Mouse (Mus musculus): ENCODE measurements at regions not wholly inside any gene's neighbourhood (a gene's known extent, or its start where the extent isn't known, plus 50 kb on each side); places are given as distances from the start of the nearest gene placed in this dataset.

- ATAC-seq (ENCODE audit: extremely low read depth, insufficient number of reproducible peaks, low FRiP score, poor library complexity, severe bottlenecking) (no peak), DNase-seq (ENCODE audit: low spot score) (no peak)
- 0 out of 2 replicates have a peak, but pooled peaks cover 4% of the 10 kb centered on the region for H3K4me1 ChIP-seq (ENCODE audit: insufficient read depth, low read depth, low read length)
- TF ChIP-seq POLR2AphosphoS5 (IDR thresholded peaks at IDR 0.05; ENCODE audit: insufficient replicate concordance, low read depth, low read length) (no peak), GATA2 (IDR thresholded peaks at IDR 0.05; ENCODE audit: borderline replicate concordance, low read depth, low read length) (no peak), GATA1 (IDR thresholded peaks at IDR 0.05; ENCODE audit: borderline replicate concordance, low read length) (no peak), TAL1 (conservative IDR thresholded peaks at IDR 0.05; ENCODE audit: low read depth, low read length) (no peak), CTCF (IDR thresholded peaks at IDR 0.05; ENCODE audit: low read depth, low read length) (no peak)
- no peaks in the 10 kb centered on the region for H3K9me3 ChIP-seq (replicated peaks)
- no peaks in the 10 kb centered on the region for H3K27me3 ChIP-seq (ENCODE audit: insufficient read depth, low read length)
- H3K4me3 ChIP-seq (ENCODE audit: low read depth, low read length) = no peak overlapping the region
- H3K36me3 ChIP-seq (replicated peaks) = no peaks in the 10 kb centered on the region
Measured at GRCm38 (mm10) chr15:16566155-16566732, 162.3 kb upstream of the Cdh9 start.

- H3K27me3 ChIP-seq (ENCODE audit: insufficient read depth, low read length) = no peaks in the 10 kb centered on the region
- H3K4me3 ChIP-seq (ENCODE audit: low read depth, low read length) = no peak overlapping the region
- 0 out of 2 replicates have a peak, but pooled peaks cover 4% of the 10 kb centered on the region for H3K4me1 ChIP-seq (ENCODE audit: insufficient read depth, low read depth, low read length)
- H3K36me3 ChIP-seq (replicated peaks) = no peaks in the 10 kb centered on the region
- TF ChIP-seq GATA1 (IDR thresholded peaks at IDR 0.05; ENCODE audit: borderline replicate concordance, low read length) (no peak), POLR2AphosphoS5 (IDR thresholded peaks at IDR 0.05; ENCODE audit: insufficient replicate concordance, low read depth, low read length) (no peak), GATA2 (IDR thresholded peaks at IDR 0.05; ENCODE audit: borderline replicate concordance, low read depth, low read length) (no peak), CTCF (IDR thresholded peaks at IDR 0.05; ENCODE audit: low read depth, low read length) (no peak), TAL1 (conservative IDR thresholded peaks at IDR 0.05; ENCODE audit: low read depth, low read length) (no peak)
- no peak for DNase-seq (ENCODE audit: low spot score)
- no peaks in the 10 kb centered on the region for H3K9me3 ChIP-seq (replicated peaks)
- ATAC-seq (ENCODE audit: extremely low read depth, insufficient number of reproducible peaks, low FRiP score, poor library complexity, severe bottlenecking) = no peak
Measured at GRCm38 (mm10) chr15:16566799-16567198, 161.8 kb upstream of the Cdh9 start.

- DNase-seq (ENCODE audit: low spot score) (no peak), ATAC-seq (ENCODE audit: extremely low read depth, insufficient number of reproducible peaks, low FRiP score, poor library complexity, severe bottlenecking) (no peak)
- no peaks in the 10 kb centered on the region for H3K36me3 ChIP-seq (replicated peaks)
- no peaks in the 10 kb centered on the region for H3K9me3 ChIP-seq (replicated peaks)
- no peak overlapping the region for H3K4me3 ChIP-seq (ENCODE audit: low read depth, low read length)
- no peaks in the 10 kb centered on the region for H3K27me3 ChIP-seq (ENCODE audit: insufficient read depth, low read length)
- no peaks in the 10 kb centered on the region for H3K4me1 ChIP-seq (ENCODE audit: insufficient read depth, low read depth, low read length)
- TF ChIP-seq GATA2 (IDR thresholded peaks at IDR 0.05; ENCODE audit: borderline replicate concordance, low read depth, low read length) (no peak), GATA1 (IDR thresholded peaks at IDR 0.05; ENCODE audit: borderline replicate concordance, low read length) (no peak)
Measured at GRCm38 (mm10) chr15:16616812-16617211, 111.7 kb upstream of the Cdh9 start.

- H3K9me3 ChIP-seq (replicated peaks) = no peaks in the 10 kb centered on the region
Measured at GRCm38 (mm10) chr15:16629341-16630121, 99.0 kb upstream of the Cdh9 start.

GRCm38 (mm10) chr15:16639631-16640030 is 88.9 kb upstream of the Cdh9 start:
- TF ChIP-seq POLR2AphosphoS5 (IDR thresholded peaks at IDR 0.05; ENCODE audit: insufficient replicate concordance, low read depth, low read length) (no peak), TAL1 (conservative IDR thresholded peaks at IDR 0.05; ENCODE audit: low read depth, low read length) (no peak), CTCF (IDR thresholded peaks at IDR 0.05; ENCODE audit: low read depth, low read length) (no peak), GATA2 (IDR thresholded peaks at IDR 0.05; ENCODE audit: borderline replicate concordance, low read depth, low read length) (no peak), GATA1 (IDR thresholded peaks at IDR 0.05; ENCODE audit: borderline replicate concordance, low read length) (no peak)
- ATAC-seq (ENCODE audit: extremely low read depth, insufficient number of reproducible peaks, low FRiP score, poor library complexity, severe bottlenecking) (no peak), DNase-seq (ENCODE audit: low spot score) (no peak)
- Histone ChIP-seq H3K4me3 (ENCODE audit: low read depth, low read length) (no peak overlapping the region), H3K27me3 (ENCODE audit: insufficient read depth, low read length) (no peaks in the 10 kb centered on the region), H3K4me1 (ENCODE audit: insufficient read depth, low read depth, low read length) (no peaks in the 10 kb centered on the region), H3K36me3 (replicated peaks) (no peaks in the 10 kb centered on the region), H3K9me3 (replicated peaks) (no peaks in the 10 kb centered on the region)

More at GRCm38 (mm10) chr15:16629341-16630121, 99.0 kb upstream of the Cdh9 start:
- DNase-seq (ENCODE audit: low spot score) (no peak), ATAC-seq (ENCODE audit: extremely low read depth, insufficient number of reproducible peaks, low FRiP score, poor library complexity, severe bottlenecking) (no peak)
- no peaks in the 10 kb centered on the region for H3K4me1 ChIP-seq (ENCODE audit: insufficient read depth, low read depth, low read length)
- H3K27me3 ChIP-seq (ENCODE audit: insufficient read depth, low read length) = no peaks in the 10 kb centered on the region
- H3K4me3 ChIP-seq (ENCODE audit: low read depth, low read length) = no peak overlapping the region
- no peaks in the 10 kb centered on the region for H3K36me3 ChIP-seq (replicated peaks)
- TF ChIP-seq POLR2AphosphoS5 (IDR thresholded peaks at IDR 0.05; ENCODE audit: insufficient replicate concordance, low read depth, low read length) (no peak), GATA1 (IDR thresholded peaks at IDR 0.05; ENCODE audit: borderline replicate concordance, low read length) (no peak), GATA2 (IDR thresholded peaks at IDR 0.05; ENCODE audit: borderline replicate concordance, low read depth, low read length) (no peak), CTCF (IDR thresholded peaks at IDR 0.05; ENCODE audit: low read depth, low read length) (no peak), TAL1 (conservative IDR thresholded peaks at IDR 0.05; ENCODE audit: low read depth, low read length) (no peak)

GRCm38 (mm10) chr15:16652934-16653669 is 75.5 kb upstream of the Cdh9 start:
- no peak overlapping the region for H3K4me3 ChIP-seq (ENCODE audit: low read depth, low read length)
- ATAC-seq (ENCODE audit: extremely low read depth, insufficient number of reproducible peaks, low FRiP score, poor library complexity, severe bottlenecking) (no peak), DNase-seq (ENCODE audit: low spot score) (no peak)
- no peaks in the 10 kb centered on the region for H3K9me3 ChIP-seq (replicated peaks)
- TF ChIP-seq GATA2 (IDR thresholded peaks at IDR 0.05; ENCODE audit: borderline replicate concordance, low read depth, low read length) = no peak
- TF ChIP-seq GATA1 (IDR thresholded peaks at IDR 0.05; ENCODE audit: borderline replicate concordance, low read length) = no peak
- no peak for TF ChIP-seq POLR2AphosphoS5 (IDR thresholded peaks at IDR 0.05; ENCODE audit: insufficient replicate concordance, low read depth, low read length)
- TF ChIP-seq TAL1 (conservative IDR thresholded peaks at IDR 0.05; ENCODE audit: low read depth, low read length) = no peak
- TF ChIP-seq CTCF (IDR thresholded peaks at IDR 0.05; ENCODE audit: low read depth, low read length) = no peak
- H3K4me1 ChIP-seq (ENCODE audit: insufficient read depth, low read depth, low read length) = no peaks in the 10 kb centered on the region; the same call in 1 of the 2 replicates
- no peaks in the 10 kb centered on the region for H3K36me3 ChIP-seq (replicated peaks)
- no peaks in the 10 kb centered on the region for H3K27me3 ChIP-seq (ENCODE audit: insufficient read depth, low read length)
